Mouse (Mus musculus) liver, embryonic 14.5 days (tissue): ENCODE results near the gene Ifi27l2b. TPM values are rescaled to one million over a fixed set of nuclear protein-coding genes. Genes with fewer than 3 reads are reported as not detected.

Experiments
- ATAC-seq: fragments of 200-750 bp; cut with Nextera tagmentation; 2 replicates; pipeline ENCODE4 v1.8.0; 2017; ENCODE audit warnings: moderate number of reproducible peaks, mild to moderate bottlenecking, moderate library complexity; ENCODE audit not compliant: insufficient read depth
- DNase-seq, 3 experiments: peaks; one replicate each; pipeline ENCODE4 v3.0.0-alpha.2; 2012 to 2013; ENCODE audit warnings: low read depth in 3 of 3, low spot score in 3 of 3
- H3K27ac ChIP-seq: fragments of 300-500 bp; sonication (generic); 2 replicates; pipeline ENCODE4 v1.5.1; 2014; ENCODE audit warnings: moderate library complexity, mild to moderate bottlenecking, control low read depth, inconsistent platforms
- H3K27me3 ChIP-seq: fragments of 300-500 bp; sonication (generic); 2 replicates; pipeline ENCODE4 v1.6.1; 2014; ENCODE audit warnings: mild to moderate bottlenecking, low read length, moderate library complexity; ENCODE audit not compliant: control insufficient read depth, insufficient read depth
- H3K36me3 ChIP-seq: fragments of 300-500 bp; sonication (generic); replicated peaks from 2 replicates; pipeline ENCODE4 v1.6.1; 2014; ENCODE audit warnings: low read depth; ENCODE audit not compliant: control insufficient read depth, insufficient read depth
- H3K4me1 ChIP-seq, 2 experiments: fragments of 200-500 bp in 1 of 2; fragments of 300-500 bp in 1 of 2; sonication (generic) in 1 of 2; replicated peaks; 2 replicates each; pipeline ENCODE4 v1.6.1; 2012 to 2014; ENCODE audit warnings: antibody characterized with exemption in 1 of 2, inconsistent platforms in 1 of 2, low read length in 1 of 2; ENCODE audit not compliant: control insufficient read depth in 2 of 2, insufficient read depth in 2 of 2
- H3K4me2 ChIP-seq: fragments of 300-500 bp; sonication (generic); 2 replicates; pipeline ENCODE4 v1.6.1; 2014; ENCODE audit warnings: low read depth, mild to moderate bottlenecking, control low read depth, moderate library complexity
- H3K4me3 ChIP-seq, 2 experiments: fragments of 200-500 bp in 1 of 2; fragments of 300-500 bp in 1 of 2; sonication (generic) in 1 of 2; 2 replicates each; pipeline ENCODE4 v1.5.1; 2012 to 2014; ENCODE audit warnings: low read depth in 2 of 2, low read length in 2 of 2, mild to moderate bottlenecking in 2 of 2, control low read depth in 1 of 2, inconsistent platforms in 1 of 2, moderate library complexity in 1 of 2; ENCODE audit not compliant: insufficient read depth in 1 of 2
- H3K9ac ChIP-seq: fragments of 300-500 bp; sonication (generic); replicated peaks from 2 replicates; pipeline ENCODE4 v1.6.1; 2014; ENCODE audit warnings: mild to moderate bottlenecking, control low read depth, moderate library complexity
- H3K9me3 ChIP-seq: fragments of 300-500 bp; sonication (generic); 2 replicates; pipeline ENCODE4 v1.6.1; 2016; ENCODE audit warnings: low read length, mixed read lengths; ENCODE audit not compliant: control insufficient read depth
- CTCF ChIP-seq: IDR thresholded peaks from 2 replicates; pipeline ENCODE4 v1.5.1; 2016; ENCODE audit warnings: antibody characterized with exemption, low read depth, control low read depth
- EP300 ChIP-seq: IDR thresholded peaks from 2 replicates; pipeline ENCODE4 v1.6.1; 2016; ENCODE audit warnings: antibody characterized with exemption, low read depth
- WGBS: fragments of 180-500 bp; shearing (Covaris S2); extraction: QIAGEN DNeasy Blood & Tissue Kit; methylation state at CpG from one replicate; pipeline ENCODE4 v1.1.7; 2014; ENCODE audit not compliant: insufficient replicate concordance; 5-methylcytosine and 5-hydroxymethylcytosine counted together
- polyA plus RNA-seq, 2 experiments: library from polyadenylated mRNA; depleted of rRNA in 1 of 2; stranded (reverse) in 1 of 2; unstranded in 1 of 2; fragments of >200 nt; fragmentation: Nextera tagmentation in 1 of 2; extraction: Ambion mirVana in 1 of 2; gene quantifications; 2 replicates each; pipeline versions ENCODE4 v1.2.1 to v1.2.3; 2012 to 2014

The Ifi27l2b gene
- not detected in 2 replicates for polyA plus RNA-seq (2012; rRNA removed)
- polyA plus RNA-seq (2014; fragmentation: Nextera tagmentation; extraction: Ambion mirVana) = not detected in 2 replicates

GRCm38 (mm10) chr12:103457140-103457539, at the start of gene Ifi27l2b:
Gene Ifi27l2b (minus strand): TSS chr12:103457223.
- Histone ChIP-seq H3K4me1 (no peaks in the 10 kb centered on the region), H3K9me3 (no peaks in the 10 kb centered on the region), H3K27me3 (no peaks in the 10 kb centered on the region), H3K9ac (no peak within 1 kb of the TSS), H3K36me3 (no peaks in the 10 kb centered on the region), H3K27ac (no peak within 1 kb of the TSS), H3K4me2 (no peak within 1 kb of the TSS), H3K4me3 (no peak within 1 kb of the TSS)
- ATAC-seq (no peak), DNase-seq (no peak)
- TF ChIP-seq CTCF (no peak), EP300 (no peak)
- 41% methylated on average over 3 of the region's 3 CpGs for WGBS

- WGBS = 66% methylated on average over 3 of the region's 3 CpGs
- H3K27me3 ChIP-seq = no peaks in the 10 kb centered on the region
- no peaks in the 10 kb centered on the region for H3K4me1 ChIP-seq
- H3K9me3 ChIP-seq = no peaks in the 10 kb centered on the region
- TF ChIP-seq CTCF = no peak
- no peak for TF ChIP-seq EP300
- no peak overlapping the region for H3K27ac ChIP-seq
- no peak overlapping the region for H3K4me3 ChIP-seq
- DNase-seq = no peak
- no peak overlapping the region for H3K4me2 ChIP-seq
- ATAC-seq = no peak
- no peak overlapping the region for H3K9ac ChIP-seq
- no peaks in the 10 kb centered on the region for H3K36me3 ChIP-seq
Observed at GRCm38 (mm10) chr12:103504402-103504801, 47.4 kb upstream of the Ifi27l2b start.

- Histone ChIP-seq H3K4me1 (no peaks in the 10 kb centered on the region), H3K4me2 (no peak overlapping the region), H3K27me3 (no peaks in the 10 kb centered on the region), H3K9me3 (no peaks in the 10 kb centered on the region), H3K27ac (no peak overlapping the region), H3K4me3 (no peak overlapping the region), H3K9ac (no peak overlapping the region), H3K36me3 (no peaks in the 10 kb centered on the region)
- 36% methylated on average over 3 of the region's 3 CpGs for WGBS
- no peak for ATAC-seq
- TF ChIP-seq EP300 (no peak), CTCF (no peak)
- no peak for DNase-seq
Observed at GRCm38 (mm10) chr12:103503300-103503699, 46.3 kb upstream of the Ifi27l2b start.

- TF ChIP-seq EP300 (no peak), CTCF (no peak)
- H3K27ac ChIP-seq = no peak overlapping the region
- H3K27me3 ChIP-seq = no peaks in the 10 kb centered on the region
- H3K9me3 ChIP-seq = no peaks in the 10 kb centered on the region
- whole genome bisulfite sequencing = 59% methylated on average over 2 of the region's 2 CpGs
- H3K36me3 ChIP-seq = no peaks in the 10 kb centered on the region
- H3K4me2 ChIP-seq = no peak overlapping the region
- no peaks in the 10 kb centered on the region for H3K4me1 ChIP-seq
- ATAC-seq (no peak), DNase-seq (no peak)
- no peak overlapping the region for H3K9ac ChIP-seq
- H3K4me3 ChIP-seq = no peak overlapping the region
Observed at GRCm38 (mm10) chr12:103499261-103499660, 42.2 kb upstream of the Ifi27l2b start.

GRCm38 (mm10) chr12:103498768-103499167, 41.7 kb upstream of the Ifi27l2b start:
- Histone ChIP-seq H3K9ac (no peak overlapping the region), H3K36me3 (no peaks in the 10 kb centered on the region), H3K9me3 (no peaks in the 10 kb centered on the region), H3K27me3 (no peaks in the 10 kb centered on the region), H3K4me1 (no peaks in the 10 kb centered on the region), H3K27ac (no peak overlapping the region), H3K4me2 (no peak overlapping the region), H3K4me3 (no peak overlapping the region)
- DNase-seq (no peak), ATAC-seq (no peak)
- TF ChIP-seq CTCF (no peak), EP300 (no peak)
- 18% methylated on average over 5 of the region's 5 CpGs for WGBS
